Mouse (Mus musculus) T-helper 17 cell (primary cell): ENCODE measurements at regions not wholly inside any gene's neighbourhood (a gene's known extent, or its start where the extent isn't known, plus 50 kb on each side); places are given as distances from the start of the nearest gene placed in this dataset.

ENCODE experiments used
- in situ Hi-C, 2 experiments: fragments of 300-600 bp; cut with MboI, MseI; formaldehyde crosslinking; loops; 1 replicate in 1 of 2; 2 replicates in 1 of 2; pipeline ENCODE4 v1.15.1; 2025; ENCODE audit warnings: high pct_unique_total_duplicates in 2 of 2

GRCm38 (mm10) chr8:11973436-11973835, 133.2 kb downstream of the Tex29 start:
- in situ Hi-C loops: no loop called here

GRCm38 (mm10) chr8:11977121-11977520, 136.8 kb downstream of the Tex29 start:
- in situ Hi-C loops: loop anchor here (25.0 kb wide), 1 partner anchor 585 kb away; the partner anchor contains the start of gene Spaca7 (in 2 of the 2)

GRCm38 (mm10) chr8:11979056-11979455, 138.8 kb downstream of the Tex29 start:
- in situ Hi-C loops: loop anchor here (25.0 kb wide), 1 partner anchor 583 kb away; the partner anchor contains the start of gene Spaca7 (in 2 of the 2)

- in situ Hi-C loops: loop anchor here (25.0 kb wide), 1 partner anchor 581 kb away; the partner anchor contains the start of gene Spaca7 (in 2 of the 2)
Observed at GRCm38 (mm10) chr8:11981458-11981857, 141.2 kb downstream of the Tex29 start.

GRCm38 (mm10) chr8:11990024-11990423, 149.8 kb downstream of the Tex29 start:
- in situ Hi-C loops: loop anchor here (25.0 kb wide), 1 partner anchor 572 kb away; the partner anchor contains the start of gene Spaca7 (in 2 of the 2)

- in situ Hi-C loops: loop anchor here (25.0 kb wide), 1 partner anchor 562 kb away; the partner anchor contains the start of gene Spaca7 (in 2 of the 2)
Observed at GRCm38 (mm10) chr8:11999736-12000458, 159.6 kb downstream of the Tex29 start.

GRCm38 (mm10) chr8:12000459-12000789, 160.2 kb downstream of the Tex29 start:
- in situ Hi-C loops: no loop called here

- in situ Hi-C loops: no loop called here
Observed at GRCm38 (mm10) chr8:12004241-12004640, 164.0 kb downstream of the Tex29 start.

GRCm38 (mm10) chr8:12012769-12013168, 172.5 kb downstream of the Tex29 start:
- in situ Hi-C loops: loop anchor here in 1 of 2 experiments (10.0 kb wide), 1 partner anchor 432 kb away; no protein-coding TSS in a partner anchor

- in situ Hi-C loops: loop anchor here in 1 of 2 experiments (10.0 kb wide), 1 partner anchor 427 kb away; no protein-coding TSS in a partner anchor
Observed at GRCm38 (mm10) chr8:12017750-12018149, 177.5 kb downstream of the Tex29 start.

- in situ Hi-C loops: loop anchor here in 1 of 2 experiments (10.0 kb wide), 1 partner anchor 426 kb away; no protein-coding TSS in a partner anchor
Observed at GRCm38 (mm10) chr8:12019272-12019671, 179.0 kb downstream of the Tex29 start.

GRCm38 (mm10) chr8:12023669-12024390, 183.6 kb downstream of the Tex29 start:
- in situ Hi-C loops: no loop called here

GRCm38 (mm10) chr8:12030363-12031116, 190.3 kb downstream of the Tex29 start:
- in situ Hi-C loops: no loop called here

GRCm38 (mm10) chr8:12031796-12032195, 191.5 kb downstream of the Tex29 start:
- in situ Hi-C loops: no loop called here

- in situ Hi-C loops: no loop called here
Observed at GRCm38 (mm10) chr8:12032386-12032785, 192.1 kb downstream of the Tex29 start.

GRCm38 (mm10) chr8:12036349-12036748, 196.1 kb downstream of the Tex29 start:
- in situ Hi-C loops: no loop called here

GRCm38 (mm10) chr8:12040924-12041323, 200.7 kb downstream of the Tex29 start:
- in situ Hi-C loops: no loop called here

- in situ Hi-C loops: no loop called here
Observed at GRCm38 (mm10) chr8:12041662-12042061, 201.4 kb downstream of the Tex29 start.

- in situ Hi-C loops: no loop called here
Observed at GRCm38 (mm10) chr8:12050841-12051240, 210.6 kb downstream of the Tex29 start.

GRCm38 (mm10) chr8:12051357-12051756, 211.1 kb downstream of the Tex29 start:
- in situ Hi-C loops: no loop called here

GRCm38 (mm10) chr8:12055931-12056330, 215.7 kb downstream of the Tex29 start:
- in situ Hi-C loops: no loop called here

- in situ Hi-C loops: no loop called here
Observed at GRCm38 (mm10) chr8:12061237-12061636, 217.4 kb upstream of the A230072I06Rik start.
